Mouse (Mus musculus) testis, adult 2 months (tissue): ENCODE results near the gene Rpf2.

ENCODE experiments used
- CTCF ChIP-seq: fragments of 200-500 bp; IDR thresholded peaks from 2 replicates; pipeline ENCODE4 v1.5.1; 2012; ENCODE audit warnings: low read depth, mild to moderate bottlenecking, inconsistent platforms, low read length, moderate library complexity; ENCODE audit not compliant: control insufficient read depth, insufficient read depth, insufficient replicate concordance
- POLR2A ChIP-seq: fragments of 200-500 bp; IDR thresholded peaks from 2 replicates; pipeline ENCODE4 v1.6.1; 2012; ENCODE audit warnings: low read depth, mild to moderate bottlenecking, inconsistent platforms, low read length, moderate library complexity; ENCODE audit not compliant: control insufficient read depth

DNA sequence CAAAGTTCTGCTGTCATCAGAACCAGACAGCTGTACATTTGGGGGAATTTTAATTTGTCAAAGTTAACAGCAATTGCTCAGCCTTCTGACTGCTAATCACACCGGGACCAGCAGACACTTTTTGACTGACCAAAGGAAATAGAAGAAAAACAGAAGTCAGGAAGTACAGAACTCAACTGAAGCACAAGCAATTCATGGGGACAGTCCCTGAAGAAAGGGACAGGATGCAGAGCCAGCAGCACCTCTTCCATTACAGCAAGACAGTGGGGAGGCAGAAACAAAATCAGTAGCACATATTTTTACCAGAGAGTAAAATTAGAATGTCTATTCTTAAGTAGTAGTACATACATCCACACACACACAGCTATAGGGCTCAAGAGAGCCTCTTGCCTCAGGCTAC lies 39.9 kb upstream of the Rpf2 start:
- TF ChIP-seq CTCF, result no peak
- TF ChIP-seq POLR2A, result no peak
